Mouse (Mus musculus) frontal cortex, adult 2 months (tissue): ENCODE measurements at regions not wholly inside any gene's neighbourhood (a gene's known extent, or its start where the extent isn't known, plus 50 kb on each side); places are given as distances from the start of the nearest gene placed in this dataset.

Experiments used
- DNase-seq, 2 experiments: peaks; one replicate each; pipeline ENCODE4 v3.0.0; 2022; ENCODE audit warnings: low spot score in 1 of 2; ENCODE audit errors: extremely low spot score in 1 of 2

- no peak for DNase-seq
These were observed 237.9 kb downstream of the Cbln4 start for GRCm38 (mm10) chr2:171805376-171805775.

DNA sequence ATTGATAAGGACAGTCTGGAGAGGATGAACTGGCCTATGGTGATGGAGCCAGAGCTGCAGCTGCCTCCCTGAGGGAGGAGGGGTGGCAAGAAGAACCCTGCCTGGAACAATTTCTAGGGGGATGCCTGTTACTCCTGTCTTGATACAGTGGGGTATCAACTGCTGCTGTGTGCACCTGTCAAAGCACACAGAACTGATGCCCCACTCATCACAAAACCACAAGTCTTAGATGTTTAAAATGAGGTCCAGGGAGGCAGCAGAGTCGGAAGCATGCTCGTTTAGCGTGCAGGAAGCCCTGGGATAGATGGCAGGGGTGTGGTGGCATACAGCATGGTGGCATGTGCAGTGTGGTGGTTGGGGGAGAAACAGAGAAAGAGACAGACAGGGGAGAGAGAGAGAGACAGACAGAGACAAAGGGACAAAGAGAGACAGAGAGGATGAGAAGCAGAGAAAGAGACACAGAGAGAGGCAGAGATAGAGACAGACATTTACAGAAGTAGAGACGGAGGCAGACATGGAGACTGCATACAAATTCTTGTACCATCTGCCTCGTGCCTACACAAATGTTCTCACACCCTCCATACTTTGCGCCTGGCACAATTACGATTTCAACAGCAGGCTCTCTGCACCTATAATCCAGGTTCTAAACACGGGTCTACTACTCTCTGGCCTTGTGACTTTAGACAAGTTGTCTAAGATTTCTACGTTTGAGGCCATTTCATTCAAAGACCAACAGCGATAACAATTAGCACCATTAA, 242.6 kb downstream of the Cbln4 start:
- peak in 1 of 2 experiments; percentile 40 for DNase-seq

DNA sequence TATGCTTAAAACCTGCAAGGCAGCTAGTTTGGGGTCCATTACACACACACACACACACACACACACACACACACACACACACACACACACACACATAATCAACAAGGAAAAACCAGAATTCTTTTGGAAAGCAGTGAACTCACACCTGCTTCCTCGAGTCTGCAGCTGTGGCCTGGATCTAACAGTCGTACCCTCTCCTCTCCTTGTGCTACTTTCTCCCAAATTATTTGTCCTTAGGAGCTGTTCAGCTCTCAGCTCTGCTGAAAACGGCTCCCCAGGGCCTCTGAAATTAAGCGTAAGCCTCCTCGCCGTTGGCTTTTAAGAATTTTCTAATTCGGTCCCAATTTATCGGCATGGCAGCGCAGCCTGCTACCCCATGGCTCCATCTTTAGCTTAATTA, 243.9 kb downstream of the Cbln4 start:
- DNase-seq: no peak

- no peak for DNase-seq
These were observed 252.6 kb downstream of the Cbln4 start for GRCm38 (mm10) chr2:171790686-171791085.

GRCm38 (mm10) chr2:171766193-171766930, 276.9 kb downstream of the Cbln4 start:
- no peak for DNase-seq

DNA sequence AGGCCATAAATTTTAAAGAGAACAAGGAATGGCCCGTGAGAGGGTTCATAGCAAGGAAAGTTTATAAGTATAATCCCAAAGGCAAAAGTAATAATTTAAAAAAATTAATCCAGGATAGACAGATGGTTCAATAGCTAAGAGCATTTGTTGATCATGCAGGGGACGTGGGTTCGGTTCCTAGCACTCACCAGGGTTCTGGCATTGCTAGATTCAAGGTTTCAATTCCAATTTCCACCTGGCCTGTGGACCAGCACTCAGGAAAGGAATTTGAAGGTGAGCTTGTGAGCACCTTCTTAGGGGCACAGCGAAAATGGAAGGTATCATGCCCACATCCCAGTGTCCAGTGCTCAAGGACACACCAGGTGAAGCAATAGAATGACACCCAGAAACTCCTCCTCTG, 278.2 kb downstream of the Cbln4 start:
- DNase-seq: no peak

DNA sequence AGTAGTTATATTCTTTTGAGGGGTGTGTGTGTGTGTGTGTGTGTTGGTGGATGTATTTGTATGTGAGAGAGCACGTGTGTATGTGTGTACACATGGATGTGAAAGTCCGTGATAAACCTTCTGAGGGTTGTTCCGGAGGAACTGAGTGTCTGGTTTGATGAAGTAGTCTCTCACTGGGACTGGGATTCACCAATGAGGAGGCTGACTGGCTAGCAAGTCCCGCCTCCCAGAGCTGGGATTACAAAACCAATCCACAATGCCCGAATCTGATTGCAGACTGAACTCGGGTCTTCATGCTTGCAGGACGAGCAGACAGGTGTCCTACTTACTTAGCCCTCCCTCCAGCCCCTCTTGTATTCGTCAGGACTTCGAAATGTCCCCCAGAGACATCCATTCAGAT, 289.8 kb downstream of the Cbln4 start:
- DNase-seq: no peak

DNA sequence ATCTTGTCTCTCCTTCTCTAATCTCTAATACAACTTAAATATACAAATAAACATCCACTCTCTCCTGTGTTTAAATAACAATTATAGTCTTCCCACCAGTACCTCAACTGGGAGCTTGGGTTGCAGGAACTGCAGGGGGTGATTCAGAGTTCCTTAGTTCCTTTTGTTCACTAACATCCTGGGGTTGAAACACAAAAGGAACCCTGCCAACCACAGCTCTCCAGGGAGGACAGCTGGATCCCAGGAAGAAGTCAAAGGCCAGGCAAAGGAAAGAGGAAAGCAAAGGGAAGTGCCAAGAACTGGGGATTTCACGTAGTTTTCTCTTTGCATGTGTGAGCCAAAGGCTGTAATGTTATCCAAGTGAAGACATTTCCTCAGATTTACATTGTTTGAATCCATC, 296.1 kb downstream of the Cbln4 start:
- no peak for DNase-seq

DNA sequence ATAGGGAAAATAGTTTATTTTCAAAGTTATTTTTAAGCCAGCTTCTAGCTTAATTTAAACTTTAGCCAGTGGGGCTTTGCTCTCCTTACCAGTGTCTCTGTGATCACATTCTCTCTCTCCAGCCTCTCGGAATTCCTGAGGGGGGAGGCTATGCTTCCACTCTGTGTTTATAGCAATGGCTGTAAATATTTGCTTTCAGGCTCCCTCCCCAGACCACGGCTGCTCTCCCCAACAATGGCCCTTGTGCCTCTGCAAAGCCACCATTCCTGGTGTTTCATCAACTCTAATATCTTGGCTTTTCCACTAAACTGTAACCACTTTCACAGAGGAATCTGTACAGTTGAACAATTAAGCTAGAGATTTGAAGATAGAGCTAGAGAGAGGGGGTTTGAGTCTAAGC, 300.2 kb downstream of the Cbln4 start:
- DNase-seq: no peak

- DNase-seq: no peak
These were observed 300.6 kb downstream of the Cbln4 start for GRCm38 (mm10) chr2:171742706-171743105.

GRCm38 (mm10) chr2:171737761-171738160, 305.5 kb downstream of the Cbln4 start:
- DNase-seq: no peak

- DNase-seq: no peak
These were observed 308.2 kb downstream of the Cbln4 start for GRCm38 (mm10) chr2:171735061-171735490.

GRCm38 (mm10) chr2:171734634-171734987, 308.7 kb downstream of the Cbln4 start:
- no peak for DNase-seq

DNA sequence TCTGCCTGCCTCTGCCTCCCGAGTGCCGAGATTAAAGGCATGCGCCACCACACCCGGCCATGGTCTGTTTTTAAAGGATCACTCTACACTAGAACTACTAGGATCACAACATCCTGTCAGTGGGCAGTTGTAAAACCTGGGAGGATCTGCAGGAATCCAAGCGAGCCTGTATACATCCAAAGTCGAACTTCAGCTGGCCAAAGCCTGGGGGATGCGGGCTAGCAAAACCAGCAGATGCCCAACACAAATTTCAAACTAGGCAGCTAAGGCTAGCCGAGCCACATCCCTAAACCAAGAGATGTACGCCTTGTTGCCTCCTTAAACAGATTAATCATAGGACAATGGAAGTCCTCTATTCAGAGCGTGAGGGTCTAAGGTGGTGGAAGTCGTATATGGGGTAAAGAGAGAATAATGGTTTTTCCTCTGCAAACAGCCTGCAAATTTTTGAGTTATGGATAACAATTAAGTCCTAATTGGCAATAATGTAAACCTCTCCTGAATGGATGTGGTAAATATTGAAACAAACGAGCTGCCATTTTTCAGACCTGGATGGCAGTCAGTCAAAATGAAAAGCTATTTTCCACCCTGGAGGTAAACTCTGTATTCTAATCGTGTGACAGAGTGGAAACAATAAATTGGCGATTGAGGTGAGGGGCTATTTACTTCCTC, 309.2 kb downstream of the Cbln4 start:
- DNase-seq: no peak

DNA sequence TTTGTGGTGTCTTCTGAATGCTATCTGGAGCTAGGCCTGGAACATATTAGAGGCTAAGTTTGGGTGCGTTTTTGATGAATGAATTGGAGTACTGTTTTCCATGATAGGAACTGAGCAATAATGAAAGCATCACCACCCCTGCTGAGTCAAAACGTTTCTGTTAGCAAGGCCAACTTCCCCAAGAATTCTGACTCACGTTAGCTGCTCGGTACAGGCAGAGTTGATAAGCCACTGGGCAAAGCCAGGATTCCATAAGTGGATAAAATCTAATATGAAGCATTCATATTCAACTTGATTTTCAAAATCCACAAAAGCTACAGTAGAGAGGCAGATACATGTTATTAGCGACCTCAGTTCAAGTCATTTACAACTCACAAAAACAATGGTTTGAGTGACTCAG, 324.0 kb downstream of the Cbln4 start:
- no peak for DNase-seq

DNA sequence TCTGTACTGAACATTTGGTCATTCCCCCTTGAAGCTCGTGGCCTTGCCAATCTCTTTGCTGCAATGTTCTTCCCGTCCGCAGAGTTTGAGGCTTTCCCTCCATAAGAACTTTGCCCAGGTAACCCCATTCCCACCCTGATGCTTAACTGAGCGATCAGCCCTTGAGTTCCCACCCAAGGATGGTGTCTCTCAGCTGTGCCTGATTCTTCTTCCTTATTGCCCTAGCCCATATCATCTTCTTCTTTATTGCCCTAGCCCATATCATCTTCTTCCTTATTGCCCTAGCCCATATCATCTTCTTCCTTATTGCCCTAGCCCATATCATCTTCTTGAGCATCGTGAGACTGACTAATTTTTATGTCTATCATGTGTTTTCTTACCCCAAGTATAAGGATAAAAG, 324.4 kb downstream of the Cbln4 start:
- no peak for DNase-seq

- peak; percentile 9 to 66 for DNase-seq
These were observed 330.3 kb downstream of the Cbln4 start for GRCm38 (mm10) chr2:171712816-171713570.

- no peak for DNase-seq
These were observed 349.7 kb downstream of the Cbln4 start for GRCm38 (mm10) chr2:171693526-171693925.

DNA sequence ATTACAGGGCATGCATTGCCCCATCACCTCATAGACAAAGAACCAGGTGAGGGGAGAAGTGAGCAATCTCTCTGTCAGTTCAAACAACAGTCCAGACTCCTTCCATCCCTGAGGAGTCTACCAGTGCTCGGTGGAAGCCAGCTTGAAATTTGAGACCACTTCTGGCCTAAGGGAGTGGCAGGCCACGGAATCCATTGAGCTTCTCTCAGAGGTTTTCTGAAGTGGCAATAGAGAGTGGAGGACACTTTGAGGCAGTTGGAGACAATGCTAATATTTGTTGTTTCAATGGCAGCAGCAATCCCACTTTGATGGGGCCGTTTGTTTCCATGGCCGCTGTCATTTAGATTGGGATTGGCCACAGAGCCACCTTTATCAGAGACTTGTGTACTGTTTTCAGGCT, 352.5 kb downstream of the Cbln4 start:
- DNase-seq: no peak

DNA sequence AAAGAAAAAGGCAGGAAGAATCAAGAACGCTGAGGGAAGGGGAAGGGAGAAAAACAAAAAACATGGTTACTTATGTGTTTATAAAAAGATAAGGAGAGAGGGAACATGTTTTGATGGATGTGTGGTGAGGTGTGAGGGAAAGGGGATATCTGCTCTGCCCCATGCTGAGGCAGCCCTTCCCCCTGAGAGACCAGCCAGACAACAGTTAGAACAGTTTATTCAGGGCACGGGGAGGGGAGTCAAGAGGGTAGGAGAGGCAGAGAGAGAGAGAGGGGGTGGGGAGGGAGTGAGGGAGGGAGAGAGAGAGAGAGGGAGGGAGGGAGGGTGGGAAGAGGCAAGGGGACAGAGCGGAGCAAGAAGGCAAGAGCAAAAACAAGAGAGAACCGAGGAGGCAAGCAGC, 354.2 kb downstream of the Cbln4 start:
- no peak for DNase-seq

DNA sequence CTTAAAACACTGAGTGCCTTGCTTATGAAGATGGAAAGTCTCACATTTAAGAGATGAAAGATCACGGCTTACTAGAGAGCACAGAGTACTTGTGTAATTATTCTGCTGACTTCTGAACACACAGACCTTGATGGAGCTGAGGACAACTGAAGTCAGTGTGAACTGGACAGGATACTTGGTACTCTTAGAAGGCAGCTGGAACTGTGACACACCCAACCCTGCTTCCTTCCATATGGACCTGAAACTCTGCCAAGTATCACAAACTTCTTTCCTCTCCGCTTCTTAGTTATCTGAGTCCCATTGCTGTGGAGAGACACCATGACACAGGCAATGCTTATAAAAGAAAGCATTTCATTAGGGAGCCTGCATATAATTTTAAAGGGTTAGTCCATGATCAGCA, 365.3 kb downstream of the Cbln4 start:
- no peak for DNase-seq
